Mouse (Mus musculus) forebrain, embryonic 12.5 days (tissue): ENCODE measurements around the gene Itm2c. TPM values are rescaled to one million over a fixed set of nuclear protein-coding genes. Genes with fewer than 3 reads are reported as not detected.

Source experiments
- ATAC-seq: fragments of 200-750 bp; cut with Nextera tagmentation; 2 replicates; pipeline ENCODE4 v1.8.0; 2017; ENCODE audit warnings: moderate TSS enrichment; ENCODE audit not compliant: low FRiP score
- H3K27ac ChIP-seq: fragments of 300-500 bp; sonication (generic); 2 replicates; pipeline ENCODE4 v1.5.1; 2016; ENCODE audit warnings: mild to moderate bottlenecking
- H3K27me3 ChIP-seq: fragments of 300-500 bp; sonication (generic); 2 replicates; pipeline ENCODE4 v1.6.1; 2016; ENCODE audit warnings: mild to moderate bottlenecking
- H3K36me3 ChIP-seq: fragments of 300-500 bp; sonication (generic); replicated peaks from 2 replicates; pipeline ENCODE4 v1.6.1; 2016; ENCODE audit warnings: mild to moderate bottlenecking
- H3K4me1 ChIP-seq: fragments of 300-500 bp; sonication (generic); 2 replicates; pipeline ENCODE4 v1.6.1; 2016
- H3K4me2 ChIP-seq: fragments of 300-500 bp; sonication (generic); 2 replicates; pipeline ENCODE4 v1.6.1; 2016; ENCODE audit warnings: mild to moderate bottlenecking, moderate library complexity
- H3K4me3 ChIP-seq: fragments of 300-500 bp; sonication (generic); replicated peaks from 2 replicates; pipeline ENCODE4 v1.5.1; 2016; ENCODE audit warnings: mild to moderate bottlenecking
- H3K9ac ChIP-seq: fragments of 300-500 bp; sonication (generic); 2 replicates; pipeline ENCODE4 v1.6.1; 2016; ENCODE audit warnings: mild to moderate bottlenecking
- H3K9me3 ChIP-seq: fragments of 300-500 bp; sonication (generic); 2 replicates; pipeline ENCODE4 v1.6.1; 2016
- WGBS: fragments of 180-500 bp; shearing (Covaris S2); methylation state at CpG from one replicate; pipeline ENCODE4 v1.1.7; 2016; 5-methylcytosine and 5-hydroxymethylcytosine counted together
- polyA plus RNA-seq: library from polyadenylated mRNA; unstranded; fragments of >200 nt; fragmentation: Nextera tagmentation; extraction: Ambion mirVana; gene quantifications from 2 replicates; pipeline ENCODE4 v1.2.1, GENCODE M21; 2016

Gene Itm2c
- polyA plus RNA-seq, 1 experiment from 2014 or later: 116 TPM

DNA sequence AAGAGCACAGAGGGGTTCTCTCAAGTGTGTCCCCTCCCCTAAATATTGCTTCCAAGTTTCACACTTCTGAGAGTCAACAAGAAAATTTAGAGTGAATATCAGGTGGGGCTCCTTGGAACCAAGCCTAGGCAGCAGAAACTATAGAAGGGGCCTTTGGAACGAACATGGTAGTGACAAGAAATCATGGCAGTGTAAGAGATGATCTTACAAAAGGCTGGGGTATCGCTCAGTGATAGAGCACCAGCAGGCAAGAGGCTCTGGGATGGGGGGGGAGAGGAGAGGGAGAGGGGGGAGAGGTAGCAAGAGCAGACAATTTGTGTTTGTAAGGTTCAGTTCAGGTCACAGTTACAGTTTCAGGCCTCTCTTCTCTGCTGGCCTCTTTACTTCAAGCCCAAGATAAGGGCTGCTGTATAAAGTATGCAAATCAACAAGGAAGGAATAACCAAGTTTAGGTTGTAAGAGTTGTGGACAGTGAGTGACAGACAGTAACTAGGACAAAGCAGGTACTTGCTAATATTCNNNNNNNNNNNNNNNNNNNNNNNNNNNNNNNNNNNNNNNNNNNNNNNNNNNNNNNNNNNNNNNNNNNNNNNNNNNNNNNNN lies 55.1 kb downstream of the Itm2c start:
- H3K9ac ChIP-seq: no peak overlapping the region
- WGBS: 77% methylated on average over 2 of the region's 2 CpGs

GRCm38 (mm10) chr1:85955150-85955549 lies 61.1 kb downstream of the Itm2c start:
- ATAC-seq: no peak
- no peaks in the 10 kb centered on the region for H3K9me3 ChIP-seq
- no peaks in the 10 kb centered on the region for H3K4me1 ChIP-seq
- no peak overlapping the region for H3K4me2 ChIP-seq
- H3K27ac ChIP-seq: no peak overlapping the region
- H3K36me3 ChIP-seq: no peaks in the 10 kb centered on the region
- H3K4me3 ChIP-seq: no peak overlapping the region
- H3K9ac ChIP-seq: no peak overlapping the region
- no peaks in the 10 kb centered on the region for H3K27me3 ChIP-seq
- WGBS: 78% methylated on average over 3 of the region's 3 CpGs

More for the DNA sequence above, 55.1 kb downstream of the Itm2c start:
- Histone ChIP-seq H3K36me3 (no peaks in the 10 kb centered on the region), H3K4me3 (no peak overlapping the region), H3K9me3 (no peaks in the 10 kb centered on the region), H3K27ac (no peak overlapping the region), H3K27me3 (no peaks in the 10 kb centered on the region), H3K4me2 (no peak overlapping the region), H3K4me1 (no peaks in the 10 kb centered on the region)
- no peak for ATAC-seq

DNA sequence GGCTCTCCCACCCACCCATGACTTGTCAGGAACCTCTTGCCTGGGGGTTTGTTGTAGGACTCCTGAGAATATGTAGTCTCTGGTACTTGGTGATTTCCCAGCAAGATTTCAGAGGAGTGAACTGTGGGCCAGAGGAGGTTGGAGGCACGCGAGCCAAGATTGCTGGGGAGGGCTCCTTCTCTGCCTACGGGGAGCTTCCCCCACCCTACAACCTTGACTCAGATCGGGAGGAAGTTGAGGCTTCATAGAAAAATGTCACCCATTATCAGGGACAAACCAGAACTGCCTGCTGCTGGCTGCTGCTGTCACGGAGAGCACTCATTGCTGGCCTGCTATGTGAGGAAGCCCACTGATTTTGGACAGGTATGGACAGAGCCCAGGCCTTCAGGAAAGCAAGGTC lies 63.2 kb downstream of the Itm2c start:
- WGBS: 84% methylated on average over 5 of the region's 5 CpGs
- Histone ChIP-seq H3K27ac (no peak overlapping the region), H3K4me3 (no peak overlapping the region), H3K36me3 (no peaks in the 10 kb centered on the region), H3K9me3 (no peaks in the 10 kb centered on the region), H3K4me1 (no peaks in the 10 kb centered on the region), H3K9ac (no peak overlapping the region), H3K27me3 (no peaks in the 10 kb centered on the region), H3K4me2 (no peak overlapping the region)
- no peak for ATAC-seq

- no peak overlapping the region for H3K4me3 ChIP-seq
- no peaks in the 10 kb centered on the region for H3K4me1 ChIP-seq
- H3K36me3 ChIP-seq: no peaks in the 10 kb centered on the region
- no peak overlapping the region for H3K27ac ChIP-seq
- H3K9me3 ChIP-seq: no peaks in the 10 kb centered on the region
- no peaks in the 10 kb centered on the region for H3K27me3 ChIP-seq
- no peak overlapping the region for H3K4me2 ChIP-seq
- no peak for ATAC-seq
- H3K9ac ChIP-seq: no peak overlapping the region
- 57% methylated on average over 9 of the region's 9 CpGs for WGBS
These were observed 64.0 kb downstream of the Itm2c start for GRCm38 (mm10) chr1:85957942-85958619.

Other genes with a start within 250 kb of the Itm2c start
- 0.40 and 0.97 TPM in 2 replicates for gene Sp100, start 244.3 kb upstream of the Itm2c start, polyA plus RNA-seq
- gene A630001G21Rik, start 115.6 kb upstream of the Itm2c start, polyA plus RNA-seq: 0.53 and 1.6 TPM in 2 replicates
- gene Cab39, start 100.8 kb upstream of the Itm2c start, polyA plus RNA-seq: 68.3 and 69.7 TPM in 2 replicates
- 2.4 and 3.7 TPM in 2 replicates for gene 4933407L21Rik, start 34.2 kb downstream of the Itm2c start, polyA plus RNA-seq
- 0.05 TPM in 1 of 2 replicates, not detected in the other for gene Gpr55, start 66.7 kb downstream of the Itm2c start, polyA plus RNA-seq
- not detected in 2 replicates for gene Spata3, start 122.5 kb downstream of the Itm2c start, polyA plus RNA-seq
- gene 2810459M11Rik, start 151.6 kb downstream of the Itm2c start, polyA plus RNA-seq: 0.43 and 0.73 TPM in 2 replicates
- gene Psmd1, start 170.1 kb downstream of the Itm2c start, polyA plus RNA-seq: 202 and 214 TPM in 2 replicates
- gene Htr2b, start 217.7 kb downstream of the Itm2c start, polyA plus RNA-seq: 0.44 and 0.75 TPM in 2 replicates
- 0.54 TPM in 1 of 2 replicates, not detected in the other for gene Gm21972, start 239.4 kb downstream of the Itm2c start, polyA plus RNA-seq